Mouse (Mus musculus): ENCODE results near the gene B830017H08Rik.

GRCm38 (mm10) chr16:17884116-17884515, 51.2 kb downstream of the B830017H08Rik start:
- TF ChIP-seq CTCF (IDR thresholded peaks at IDR 0.05; ENCODE audit: low read depth, low read length) (no peak), POLR2AphosphoS5 (IDR thresholded peaks at IDR 0.05; ENCODE audit: insufficient replicate concordance, low read depth, low read length) (no peak), TAL1 (conservative IDR thresholded peaks at IDR 0.05; ENCODE audit: low read depth, low read length) (no peak), GATA1 (IDR thresholded peaks at IDR 0.05; ENCODE audit: borderline replicate concordance, low read length) (no peak), GATA2 (IDR thresholded peaks at IDR 0.05; ENCODE audit: borderline replicate concordance, low read depth, low read length) (no peak)
